Mouse (Mus musculus) testis, adult 2 months (tissue): ENCODE results near the gene Sugct.

ENCODE experiments used
- CTCF ChIP-seq: fragments of 200-500 bp; IDR thresholded peaks from 2 replicates; pipeline ENCODE4 v1.5.1; 2012; ENCODE audit warnings: low read depth, mild to moderate bottlenecking, inconsistent platforms, low read length, moderate library complexity; ENCODE audit not compliant: control insufficient read depth, insufficient read depth, insufficient replicate concordance
- POLR2A ChIP-seq: fragments of 200-500 bp; IDR thresholded peaks from 2 replicates; pipeline ENCODE4 v1.6.1; 2012; ENCODE audit warnings: low read depth, mild to moderate bottlenecking, inconsistent platforms, low read length, moderate library complexity; ENCODE audit not compliant: control insufficient read depth

GRCm38 (mm10) chr13:17042332-17042731, 653.0 kb downstream of the Sugct start:
- TF ChIP-seq CTCF (no peak), POLR2A (no peak)
